Mouse (Mus musculus) kidney, adult 2 months (tissue): Measurements from ENCODE around the gene 4932438A13Rik.

Experiments used
- CTCF ChIP-seq: fragments of 200-500 bp; conservative IDR thresholded peaks from 2 replicates; pipeline ENCODE4 v1.5.1; 2011; ENCODE audit warnings: low read depth, mild to moderate bottlenecking, control low read depth, low read length, moderate library complexity, mixed read lengths; ENCODE audit not compliant: insufficient read depth, insufficient read length
- POLR2A ChIP-seq: fragments of 200-500 bp; IDR thresholded peaks from one replicate; pipeline ENCODE4 v1.6.1; 2011; ENCODE audit warnings: low read depth, low read length, control low read depth

DNA sequence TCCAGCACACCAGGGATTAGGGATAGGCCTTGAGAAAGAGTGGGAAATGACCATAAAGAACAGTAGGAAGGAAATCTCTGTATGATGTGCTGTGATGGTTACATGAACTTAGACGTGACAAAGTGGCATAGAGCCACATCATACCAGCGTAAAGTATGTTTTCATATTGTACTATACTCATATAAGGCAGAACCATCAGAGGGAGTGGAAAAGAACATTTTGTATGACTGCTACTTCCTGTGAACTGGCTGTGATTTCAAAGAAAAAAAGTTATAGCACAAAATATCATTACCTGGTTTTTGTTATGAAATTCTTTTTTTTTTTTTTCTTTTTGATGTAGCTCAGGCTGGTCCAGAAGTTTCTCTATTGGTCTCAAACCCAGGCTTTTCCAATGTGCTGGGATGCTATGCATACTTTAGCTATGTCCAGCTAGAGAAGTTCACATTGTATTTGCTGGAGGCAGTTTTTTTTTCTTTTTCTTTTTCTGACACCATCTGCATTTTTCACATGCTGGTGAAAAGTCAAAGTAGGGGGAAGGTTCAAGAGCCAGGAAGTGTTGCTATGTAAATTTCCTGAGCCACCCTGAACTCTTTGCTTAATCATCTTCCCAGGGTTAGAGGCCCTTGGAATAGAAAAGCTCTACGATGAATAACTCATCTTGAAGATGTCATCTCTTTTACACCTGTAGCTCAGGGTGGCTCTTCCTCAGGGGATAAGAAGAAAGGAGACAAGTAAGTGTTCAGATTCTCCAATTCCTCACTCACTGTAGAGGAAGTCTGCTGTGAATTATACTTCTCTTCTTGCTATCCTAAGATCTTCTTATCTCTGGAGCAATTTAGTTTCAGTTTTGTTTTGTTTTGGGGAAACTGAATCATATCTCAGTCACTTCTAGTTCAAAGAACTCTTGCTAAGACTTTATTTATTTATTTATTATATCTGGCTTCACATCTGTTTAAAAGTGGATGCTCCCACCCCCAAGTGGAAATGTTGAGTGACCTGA, 1.2 kb upstream of the 4932438A13Rik start:
- no peak for TF ChIP-seq CTCF
- TF ChIP-seq POLR2A: no peak
